Mouse (Mus musculus) kidney, adult 9 months (tissue): ENCODE data around the gene Zranb3.
"Not testable (repeated sequence)": the region's sequence is repeated elsewhere in the genome, so short reads cannot be mapped to it uniquely, and the experiment has no call there.

ENCODE experiments used
- DNase-seq: peaks from one replicate; pipeline ENCODE4 v3.0.0; 2022

Zranb3 gene

GRCm38 (mm10) chr1:127988246-127988645 lies 114.6 kb downstream of the Zranb3 start:
- no peak for DNase-seq

- no peak for DNase-seq
These were observed 117.5 kb downstream of the Zranb3 start for GRCm38 (mm10) chr1:127985391-127985790.

GRCm38 (mm10) chr1:127983274-127983993 lies 119.4 kb downstream of the Zranb3 start:
- DNase-seq, result peak; percentile 6

GRCm38 (mm10) chr1:127982268-127982667 lies 120.6 kb downstream of the Zranb3 start:
- DNase-seq, result no peak

GRCm38 (mm10) chr1:127980911-127981559 lies 121.8 kb downstream of the Zranb3 start:
- peak; percentile 11 for DNase-seq

GRCm38 (mm10) chr1:127978125-127978524 lies 124.7 kb downstream of the Zranb3 start:
- DNase-seq, result no peak

- no peak for DNase-seq
These were observed 126.7 kb downstream of the Zranb3 start for GRCm38 (mm10) chr1:127976106-127976505.

- DNase-seq, result no peak
These were observed 127.2 kb downstream of the Zranb3 start for GRCm38 (mm10) chr1:127975676-127976075.

- no peak for DNase-seq
These were observed 128.8 kb downstream of the Zranb3 start for GRCm38 (mm10) chr1:127974082-127974481.

GRCm38 (mm10) chr1:127970870-127971269 lies 132.0 kb downstream of the Zranb3 start:
- DNase-seq, result no peak

- DNase-seq, result no peak
These were observed 139.5 kb downstream of the Zranb3 start for GRCm38 (mm10) chr1:127963326-127963725.

- DNase-seq, result peak; percentile 23
These were observed 141.7 kb downstream of the Zranb3 start for GRCm38 (mm10) chr1:127961140-127961539.

GRCm38 (mm10) chr1:127959312-127959718 lies 143.5 kb downstream of the Zranb3 start:
- no peak for DNase-seq

- no peak for DNase-seq
These were observed 144.0 kb downstream of the Zranb3 start for GRCm38 (mm10) chr1:127958801-127959200.

- no peak for DNase-seq
These were observed 146.3 kb downstream of the Zranb3 start for GRCm38 (mm10) chr1:127956524-127956923.

- DNase-seq, result no peak
These were observed 148.0 kb downstream of the Zranb3 start for GRCm38 (mm10) chr1:127954800-127955199.

GRCm38 (mm10) chr1:127954198-127954597 lies 148.6 kb downstream of the Zranb3 start:
- not testable (repeated sequence) for DNase-seq

GRCm38 (mm10) chr1:127952276-127952675 lies 150.6 kb downstream of the Zranb3 start:
- no peak for DNase-seq

GRCm38 (mm10) chr1:127948748-127949147 lies 154.1 kb downstream of the Zranb3 start:
- DNase-seq, result no peak

- DNase-seq, result no peak
These were observed 156.1 kb downstream of the Zranb3 start for GRCm38 (mm10) chr1:127946615-127947249.

- no peak for DNase-seq
These were observed 156.9 kb downstream of the Zranb3 start for GRCm38 (mm10) chr1:127945696-127946575.

- no peak for DNase-seq
These were observed 159.3 kb downstream of the Zranb3 start for GRCm38 (mm10) chr1:127943516-127943915.

- DNase-seq, result no peak
These were observed 160.6 kb downstream of the Zranb3 start for GRCm38 (mm10) chr1:127942231-127942630.
